Mouse (Mus musculus) forebrain, embryonic 16.5 days (tissue): ENCODE results near the gene Polr2m. TPM values are rescaled to one million over a fixed set of nuclear protein-coding genes. Genes with fewer than 3 reads are reported as not detected.
A peak's percentile ranks its signal among the peaks of the same experiment; 100 is the strongest.

Experiments used
- ATAC-seq: fragments of 200-750 bp; cut with Nextera tagmentation; 2 replicates; pipeline ENCODE4 v1.8.0; 2017; ENCODE audit warnings: mild to moderate bottlenecking, moderate library complexity
- H3K27ac ChIP-seq: fragments of 300-500 bp; sonication (generic); 2 replicates; pipeline ENCODE4 v1.5.1; 2014; ENCODE audit warnings: low read length, control low read depth
- H3K27me3 ChIP-seq: fragments of 300-500 bp; sonication (generic); replicated peaks from 2 replicates; pipeline ENCODE4 v1.6.1; 2014; ENCODE audit warnings: low read length; ENCODE audit not compliant: control insufficient read depth, insufficient read depth
- H3K36me3 ChIP-seq: fragments of 300-500 bp; sonication (generic); 2 replicates; pipeline ENCODE4 v1.6.1; 2014; ENCODE audit not compliant: control insufficient read depth, insufficient read depth
- H3K4me1 ChIP-seq: fragments of 300-500 bp; sonication (generic); replicated peaks from 2 replicates; pipeline ENCODE4 v1.6.1; 2014; ENCODE audit warnings: low read length; ENCODE audit not compliant: control insufficient read depth, insufficient read depth
- H3K4me2 ChIP-seq: fragments of 300-500 bp; sonication (generic); 2 replicates; pipeline ENCODE4 v1.6.1; 2014; ENCODE audit warnings: mild to moderate bottlenecking, low read length, control low read depth
- H3K4me3 ChIP-seq: fragments of 300-500 bp; sonication (generic); replicated peaks from 2 replicates; pipeline ENCODE4 v1.5.1; 2014; ENCODE audit warnings: mild to moderate bottlenecking, low read length, control low read depth
- H3K9ac ChIP-seq: fragments of 300-500 bp; sonication (generic); replicated peaks from 2 replicates; pipeline ENCODE4 v1.6.1; 2014; ENCODE audit warnings: low read depth, low read length, control low read depth
- H3K9me3 ChIP-seq: fragments of 300-500 bp; sonication (generic); 2 replicates; pipeline ENCODE4 v1.6.1; 2016; ENCODE audit warnings: low read length; ENCODE audit not compliant: control insufficient read depth
- WGBS: fragments of 180-500 bp; shearing (Covaris S2); extraction: QIAGEN DNeasy Blood & Tissue Kit; methylation state at CpG from one replicate; pipeline ENCODE4 v1.1.7; 2014; 5-methylcytosine and 5-hydroxymethylcytosine counted together
- polyA plus RNA-seq: library from polyadenylated mRNA; unstranded; fragments of >200 nt; fragmentation: Nextera tagmentation; extraction: Ambion mirVana; gene quantifications from 2 replicates; pipeline ENCODE4 v1.2.1, GENCODE M21; 2015

Gene Polr2m
- polyA plus RNA-seq = 301 and 317 TPM in 2 replicates

GRCm38 (mm10) chr9:71485475-71486094 lies at the start of gene Polr2m:
Gene Polr2m, minus strand, starts transcription at chr9:71485935.
- peak; percentile 100 for ATAC-seq
- H3K9me3 ChIP-seq = no peaks in the 10 kb centered on the region
- peak within 1 kb of the TSS; percentile 80 for H3K4me2 ChIP-seq
- WGBS = under 1% methylated on average over 63 of the region's 70 CpGs
- H3K27ac ChIP-seq = peak within 1 kb of the TSS; percentile 88
- peaks cover 26% of the 10 kb centered on the region for H3K36me3 ChIP-seq
- H3K4me3 ChIP-seq = peak within 1 kb of the TSS; percentile 90
- H3K27me3 ChIP-seq = 0 out of 2 replicates have a peak, but pooled peaks cover 3% of the 10 kb centered on the region
- peaks cover 7% of the 10 kb centered on the region for H3K4me1 ChIP-seq
- peak within 1 kb of the TSS; percentile 97 for H3K9ac ChIP-seq

DNA sequence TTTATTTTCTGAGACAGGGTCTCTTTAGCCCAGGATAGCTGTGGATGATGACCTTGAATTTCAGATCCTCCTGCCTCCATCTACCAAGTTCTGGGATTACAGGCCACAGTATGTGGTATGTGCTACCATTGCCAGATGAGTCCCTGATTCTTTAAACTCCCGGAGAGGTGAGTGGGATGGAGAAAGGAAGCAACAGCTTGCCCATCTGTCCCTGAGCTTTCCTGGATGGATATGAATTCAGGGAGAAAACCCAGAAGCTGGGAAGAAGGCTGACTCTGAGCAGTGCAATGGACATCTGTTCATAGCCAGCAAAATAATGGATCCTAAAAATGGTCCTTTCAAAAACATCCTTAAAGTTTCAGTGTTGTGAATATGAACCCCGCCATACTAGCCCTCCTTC lies 49.3 kb upstream of the Polr2m start:
- 93% methylated on average over 2 of the region's 2 CpGs for WGBS

DNA sequence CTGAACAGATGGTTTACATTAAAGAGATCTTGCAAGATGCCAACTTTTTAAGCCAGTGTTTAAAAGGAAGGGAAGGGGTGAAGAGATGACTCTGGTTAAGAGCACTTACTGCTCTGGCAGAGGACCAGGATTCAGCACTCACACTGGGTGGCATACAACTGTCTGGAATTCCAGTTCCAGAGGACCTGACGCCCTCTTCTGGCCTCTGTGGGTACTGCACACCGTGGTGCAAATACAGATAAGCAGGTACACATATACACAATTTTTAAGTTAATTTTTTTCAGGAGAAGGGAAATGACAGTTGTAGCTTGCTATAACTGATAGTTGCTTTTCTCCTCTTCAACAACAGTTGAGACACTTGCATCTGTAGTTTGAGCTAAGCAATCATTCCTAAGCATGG lies 44.2 kb upstream of the Polr2m start:
- WGBS = 81% methylated on average over 2 of the region's 2 CpGs
- no peak overlapping the region for H3K4me3 ChIP-seq
- no peak overlapping the region for H3K9ac ChIP-seq
- no peaks in the 10 kb centered on the region for H3K9me3 ChIP-seq
- ATAC-seq = no peak
- H3K4me2 ChIP-seq = no peak overlapping the region
- no peaks in the 10 kb centered on the region for H3K27me3 ChIP-seq
- no peaks in the 10 kb centered on the region for H3K4me1 ChIP-seq
- H3K27ac ChIP-seq = no peak overlapping the region
- H3K36me3 ChIP-seq = no peaks in the 10 kb centered on the region

More for the DNA sequence above, 49.3 kb upstream of the Polr2m start:
- Histone ChIP-seq H3K4me1 (no peaks in the 10 kb centered on the region), H3K9me3 (no peaks in the 10 kb centered on the region), H3K27ac (no peak overlapping the region), H3K36me3 (no peaks in the 10 kb centered on the region), H3K4me3 (no peak overlapping the region), H3K27me3 (no peaks in the 10 kb centered on the region), H3K4me2 (no peak overlapping the region), H3K9ac (no peak overlapping the region)
- ATAC-seq = no peak

- no peak for ATAC-seq
- Histone ChIP-seq H3K4me1 (no peaks in the 10 kb centered on the region), H3K4me3 (no peak overlapping the region), H3K27ac (no peak overlapping the region), H3K9ac (no peak overlapping the region), H3K27me3 (no peaks in the 10 kb centered on the region; the same call in 1 of the 2 replicates), H3K4me2 (no peak overlapping the region), H3K9me3 (no peaks in the 10 kb centered on the region), H3K36me3 (no peaks in the 10 kb centered on the region)
- WGBS = 83% methylated on average over 9 of the region's 9 CpGs
These were observed 41.7 kb upstream of the Polr2m start for GRCm38 (mm10) chr9:71527438-71527837.

- H3K36me3 ChIP-seq = no peaks in the 10 kb centered on the region
- WGBS = 93% methylated on average over 4 of the region's 4 CpGs
- H3K27me3 ChIP-seq = no peaks in the 10 kb centered on the region; the same call in 1 of the 2 replicates
- H3K9ac ChIP-seq = no peak overlapping the region
- no peak overlapping the region for H3K4me3 ChIP-seq
- no peak overlapping the region for H3K4me2 ChIP-seq
- H3K27ac ChIP-seq = no peak overlapping the region
- no peak for ATAC-seq
- H3K9me3 ChIP-seq = no peaks in the 10 kb centered on the region
- no peaks in the 10 kb centered on the region for H3K4me1 ChIP-seq
These were observed 38.2 kb upstream of the Polr2m start for GRCm38 (mm10) chr9:71523901-71524300.

DNA sequence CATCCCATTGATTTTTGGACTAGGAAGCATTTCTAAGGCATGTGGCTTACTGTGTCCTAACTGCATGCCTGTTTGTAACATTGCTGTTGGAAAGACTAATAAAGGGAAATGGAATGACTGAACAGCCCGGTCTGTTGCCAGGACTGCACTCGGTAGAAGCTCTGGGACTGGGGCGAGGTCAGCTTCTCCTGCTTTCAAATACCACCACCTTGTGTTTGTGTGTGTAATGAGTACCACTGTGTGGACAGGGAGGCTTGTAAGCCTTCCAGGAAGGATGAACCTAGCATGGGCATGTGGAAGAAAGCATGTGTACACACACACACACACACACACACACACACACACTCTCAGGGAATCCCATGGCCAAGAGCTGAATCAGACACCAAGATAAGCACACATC lies 34.1 kb upstream of the Polr2m start:
- WGBS = 74% methylated on average over 3 of the region's 3 CpGs
- no peaks in the 10 kb centered on the region for H3K9me3 ChIP-seq
- no peaks in the 10 kb centered on the region for H3K4me1 ChIP-seq
- no peak overlapping the region for H3K4me2 ChIP-seq
- ATAC-seq = no peak
- H3K9ac ChIP-seq = no peak overlapping the region
- no peak overlapping the region for H3K4me3 ChIP-seq
- H3K27ac ChIP-seq = no peak overlapping the region
- no peaks in the 10 kb centered on the region; the same call in 1 of the 2 replicates for H3K27me3 ChIP-seq
- H3K36me3 ChIP-seq = no peaks in the 10 kb centered on the region

- no peaks in the 10 kb centered on the region for H3K36me3 ChIP-seq
- no peak overlapping the region for H3K9ac ChIP-seq
- H3K27me3 ChIP-seq = no peaks in the 10 kb centered on the region; the same call in 1 of the 2 replicates
- H3K4me2 ChIP-seq = no peak overlapping the region
- WGBS = 95% methylated on average over 4 of the region's 4 CpGs
- H3K9me3 ChIP-seq = no peaks in the 10 kb centered on the region
- no peak overlapping the region for H3K4me3 ChIP-seq
- ATAC-seq = no peak
- no peaks in the 10 kb centered on the region for H3K4me1 ChIP-seq
- no peak overlapping the region for H3K27ac ChIP-seq
These were observed 31.8 kb upstream of the Polr2m start for GRCm38 (mm10) chr9:71517487-71517886.

DNA sequence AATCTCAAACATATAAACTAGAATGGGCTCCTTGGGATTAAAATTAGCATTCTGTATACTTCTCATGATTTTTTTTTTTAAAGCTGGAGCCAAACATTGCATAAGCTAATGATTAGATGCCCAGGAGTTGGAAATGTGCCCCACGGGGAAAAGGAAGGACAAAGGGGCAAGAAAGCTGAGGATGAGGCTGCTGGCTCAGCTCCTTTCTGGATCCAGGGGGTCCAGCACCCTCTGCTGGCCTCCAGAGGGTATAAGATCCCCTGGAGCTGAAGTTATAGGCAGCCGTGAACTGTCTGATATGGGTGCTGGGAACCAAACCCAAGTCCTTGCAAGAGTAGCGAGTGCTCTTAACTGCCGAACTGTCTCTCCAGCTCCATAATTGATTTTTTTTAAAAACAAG lies 30.1 kb upstream of the Polr2m start:
- 95% methylated on average over 4 of the region's 4 CpGs for WGBS
- no peaks in the 10 kb centered on the region for H3K4me1 ChIP-seq
- no peaks in the 10 kb centered on the region for H3K9me3 ChIP-seq
- no peak overlapping the region for H3K4me3 ChIP-seq
- no peak overlapping the region for H3K4me2 ChIP-seq
- no peak overlapping the region for H3K9ac ChIP-seq
- ATAC-seq = no peak
- H3K27ac ChIP-seq = no peak overlapping the region
- H3K27me3 ChIP-seq = no peaks in the 10 kb centered on the region
- H3K36me3 ChIP-seq = no peaks in the 10 kb centered on the region

DNA sequence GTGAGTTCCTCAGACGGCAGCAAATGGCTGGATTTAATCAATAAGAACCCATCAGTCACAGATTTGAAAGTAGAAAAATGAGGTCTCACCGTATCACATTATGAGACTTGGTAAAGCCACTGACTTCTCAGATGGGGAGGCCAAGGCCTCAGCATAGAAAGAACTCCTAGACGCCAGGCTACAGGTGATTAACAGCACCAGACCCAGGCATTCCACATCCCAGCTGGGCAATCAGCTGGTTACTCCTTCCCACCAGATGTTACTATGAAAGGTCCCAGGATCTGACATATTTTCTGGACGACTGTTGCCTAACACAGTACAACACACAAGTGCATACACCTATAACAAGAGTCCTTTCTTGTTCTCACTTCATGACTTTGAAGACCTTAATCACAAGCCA lies 27.8 kb upstream of the Polr2m start:
- Histone ChIP-seq H3K4me2 (no peak overlapping the region), H3K27ac (no peak overlapping the region), H3K4me1 (no peaks in the 10 kb centered on the region), H3K4me3 (no peak overlapping the region), H3K36me3 (no peaks in the 10 kb centered on the region), H3K27me3 (no peaks in the 10 kb centered on the region), H3K9me3 (no peaks in the 10 kb centered on the region), H3K9ac (no peak overlapping the region)
- 91% methylated on average over 4 of the region's 4 CpGs for whole genome bisulfite sequencing
- no peak for ATAC-seq

DNA sequence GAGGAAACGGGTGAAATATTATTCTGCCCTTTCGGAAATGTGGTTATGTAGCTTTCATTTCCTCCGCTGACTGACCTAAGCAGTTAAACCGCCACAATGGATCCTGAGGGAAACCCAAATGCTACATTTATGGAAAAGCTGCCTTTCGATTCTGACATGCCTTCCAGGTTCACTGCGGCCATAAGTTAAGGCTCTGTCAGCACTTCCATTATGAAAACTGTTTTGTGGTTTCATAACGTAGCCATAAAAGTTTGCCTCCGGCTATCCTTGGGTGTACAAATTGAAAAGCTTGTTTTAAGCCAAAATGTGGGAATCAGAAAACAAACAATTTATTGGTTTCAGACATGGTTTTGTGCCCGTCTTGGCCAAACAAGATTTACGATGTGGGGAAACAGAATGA lies 27.2 kb upstream of the Polr2m start:
- no peaks in the 10 kb centered on the region for H3K4me1 ChIP-seq
- 96% methylated on average over 10 of the region's 10 CpGs for WGBS
- no peak overlapping the region for H3K27ac ChIP-seq
- no peak for ATAC-seq
- no peaks in the 10 kb centered on the region for H3K36me3 ChIP-seq
- H3K9me3 ChIP-seq = no peaks in the 10 kb centered on the region
- no peaks in the 10 kb centered on the region for H3K27me3 ChIP-seq
- H3K4me3 ChIP-seq = no peak overlapping the region
- no peak overlapping the region for H3K4me2 ChIP-seq
- H3K9ac ChIP-seq = no peak overlapping the region
